Mouse (Mus musculus): ENCODE measurements around the gene Sdccag8.

DNA sequence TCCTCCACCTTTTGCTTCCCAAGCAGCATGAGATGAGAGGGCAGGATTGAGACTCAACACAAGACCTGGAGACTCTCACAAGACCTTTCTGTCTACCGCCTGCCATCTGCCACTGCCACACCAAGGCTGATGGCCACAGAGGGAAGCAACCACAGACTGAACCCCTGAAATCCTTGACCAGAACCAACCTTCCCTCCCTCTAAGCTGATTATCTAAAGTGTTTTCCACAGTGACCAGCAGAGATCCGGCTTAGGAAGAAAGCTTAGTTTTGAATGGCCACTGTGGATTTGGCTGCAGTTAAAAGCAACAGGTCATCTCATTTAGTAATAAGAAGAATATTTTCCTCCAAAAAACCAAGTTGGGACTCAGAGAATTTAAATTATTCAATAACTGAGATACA, 167.1 kb downstream of the Sdccag8 start:
- TF ChIP-seq CTCF (IDR thresholded peaks at IDR 0.05; ENCODE audit: low read depth, low read length) (no peak), EP300 (IDR thresholded peaks at IDR 0.05; ENCODE audit: insufficient read depth, low read depth, low read length) (no peak), POLR2A (IDR thresholded peaks at IDR 0.05; ENCODE audit: insufficient read depth, low read length) (no peak)

Measured in ES-Bruce4 (cell line).